Mouse (Mus musculus) limb, embryonic 14.5 days (tissue): ENCODE data around the gene Myt1l. TPM values are rescaled to one million over a fixed set of nuclear protein-coding genes. Genes with fewer than 3 reads are reported as not detected.

Experiments used
- ATAC-seq: fragments of 200-750 bp; cut with Nextera tagmentation; 2 replicates; pipeline ENCODE4 v1.8.0; 2017; ENCODE audit warnings: low read depth, moderate number of reproducible peaks, moderate TSS enrichment; ENCODE audit not compliant: low FRiP score
- DNase-seq: peaks from one replicate; pipeline ENCODE4 v3.0.0-alpha.2; 2015; ENCODE audit warnings: low spot score
- H3K27ac ChIP-seq: fragments of 300-500 bp; sonication (generic); replicated peaks from 2 replicates; pipeline ENCODE4 v1.5.1; 2014; ENCODE audit warnings: low read depth, mild to moderate bottlenecking, low read length, moderate library complexity, mixed read lengths
- H3K27me3 ChIP-seq: fragments of 300-500 bp; sonication (generic); 2 replicates; pipeline ENCODE4 v1.6.1; 2014; ENCODE audit warnings: low read length, mixed read lengths; ENCODE audit not compliant: control insufficient read depth, insufficient read depth
- H3K36me3 ChIP-seq: fragments of 300-500 bp; sonication (generic); 2 replicates; pipeline ENCODE4 v1.6.1; 2014; ENCODE audit warnings: mild to moderate bottlenecking, low read length, moderate library complexity, mixed read lengths; ENCODE audit not compliant: control insufficient read depth, insufficient read depth
- H3K4me1 ChIP-seq: fragments of 300-500 bp; sonication (generic); 2 replicates; pipeline ENCODE4 v1.6.1; 2014; ENCODE audit warnings: antibody characterized with exemption, low read length, mixed read lengths; ENCODE audit not compliant: control insufficient read depth, insufficient read depth
- H3K4me2 ChIP-seq: fragments of 300-500 bp; sonication (generic); replicated peaks from 2 replicates; pipeline ENCODE4 v1.6.1; 2014; ENCODE audit warnings: low read depth, mild to moderate bottlenecking, low read length, moderate library complexity; ENCODE audit not compliant: severe bottlenecking
- H3K4me3 ChIP-seq: fragments of 300-500 bp; sonication (generic); replicated peaks from 2 replicates; pipeline ENCODE4 v1.5.1; 2014; ENCODE audit warnings: low read length
- H3K9ac ChIP-seq: fragments of 300-500 bp; sonication (generic); 2 replicates; pipeline ENCODE4 v1.6.1; 2014; ENCODE audit warnings: mild to moderate bottlenecking, low read depth, low read length, moderate library complexity; ENCODE audit not compliant: severe bottlenecking
- H3K9me3 ChIP-seq: fragments of 300-500 bp; sonication (generic); 2 replicates; pipeline ENCODE4 v1.6.1; 2016; ENCODE audit warnings: low read length; ENCODE audit not compliant: control insufficient read depth
- POLR2A ChIP-seq: fragments of 200-500 bp; IDR thresholded peaks from 2 replicates; pipeline ENCODE4 v1.8.0; 2012; ENCODE audit warnings: inconsistent platforms, mild to moderate bottlenecking, moderate library complexity, borderline replicate concordance; ENCODE audit not compliant: insufficient read depth, insufficient read length; ENCODE audit errors: extremely low read depth
- WGBS: fragments of 180-500 bp; shearing (Covaris S2); extraction: QIAGEN DNeasy Blood & Tissue Kit; methylation state at CpG from one replicate; pipeline ENCODE4 v1.1.7; 2014; 5-methylcytosine and 5-hydroxymethylcytosine counted together
- polyA plus RNA-seq, 2 experiments: library from polyadenylated mRNA; depleted of rRNA in 1 of 2; stranded (reverse) in 1 of 2; unstranded in 1 of 2; fragments of >200 nt; fragmentation: Nextera tagmentation in 1 of 2; extraction: Ambion mirVana in 1 of 2; gene quantifications; 2 replicates each; pipeline versions ENCODE4 v1.2.1 to v1.2.3; 2012 to 2014

The Myt1l gene
- polyA plus RNA-seq, 2 experiments = 0.18 TPM; not detected in 1

GRCm38 (mm10) chr12:29627956-29628750, 100.0 kb downstream of the Myt1l start:
- Histone ChIP-seq H3K4me3 (no peak overlapping the region), H3K9me3 (no peaks in the 10 kb centered on the region), H3K27ac (no peak overlapping the region), H3K9ac (no peak overlapping the region), H3K36me3 (no peaks in the 10 kb centered on the region), H3K27me3 (no peaks in the 10 kb centered on the region), H3K4me2 (no peak overlapping the region), H3K4me1 (no peaks in the 10 kb centered on the region)
- no peak for TF ChIP-seq POLR2A
- 67% methylated on average over 15 of the region's 15 CpGs for WGBS
- ATAC-seq = no peak
- no peak for DNase-seq

DNA sequence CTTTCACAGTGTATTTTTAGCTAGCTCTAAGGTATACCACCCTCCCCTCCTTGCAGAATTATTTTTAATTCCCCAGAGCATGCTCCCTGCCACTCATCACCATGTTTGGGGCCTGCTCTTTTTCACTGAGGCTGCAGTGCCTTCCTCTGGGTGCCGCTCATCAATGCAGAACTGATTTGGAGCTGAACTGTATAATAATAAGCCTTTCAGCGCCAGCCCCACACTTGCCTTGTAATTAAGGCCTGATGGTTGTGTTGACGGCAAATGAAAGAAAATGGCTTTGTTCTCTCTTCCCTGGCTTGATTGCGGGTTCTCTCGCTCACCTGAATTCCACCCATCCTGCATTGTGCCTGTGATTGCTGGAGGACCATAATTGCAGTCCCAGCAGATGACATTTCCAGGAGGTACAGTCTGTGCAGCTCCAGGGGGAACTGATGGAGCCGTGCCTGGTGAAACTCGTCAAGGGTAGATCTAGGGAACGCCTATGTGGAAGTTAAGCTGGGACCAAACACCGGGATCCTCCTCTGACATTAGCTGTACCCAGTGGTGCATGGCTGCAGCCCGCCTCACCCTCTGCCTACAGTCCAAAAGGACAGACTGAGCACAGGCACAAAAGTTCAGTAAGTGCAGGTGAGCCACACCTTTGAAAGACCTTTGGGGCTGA, 101.8 kb downstream of the Myt1l start:
- H3K27ac ChIP-seq = no peak overlapping the region
- WGBS = 64% methylated on average over 10 of the region's 10 CpGs
- H3K4me2 ChIP-seq = no peak overlapping the region
- DNase-seq (no peak), ATAC-seq (no peak)
- H3K4me3 ChIP-seq = no peak overlapping the region
- no peak overlapping the region for H3K9ac ChIP-seq
- no peak for TF ChIP-seq POLR2A
- no peaks in the 10 kb centered on the region for H3K4me1 ChIP-seq
- H3K36me3 ChIP-seq = no peaks in the 10 kb centered on the region
- no peaks in the 10 kb centered on the region for H3K27me3 ChIP-seq
- H3K9me3 ChIP-seq = no peaks in the 10 kb centered on the region

GRCm38 (mm10) chr12:29634509-29634908, 106.3 kb downstream of the Myt1l start:
- Histone ChIP-seq H3K9me3 (no peaks in the 10 kb centered on the region), H3K9ac (no peak overlapping the region), H3K4me2 (no peak overlapping the region), H3K27me3 (no peaks in the 10 kb centered on the region), H3K4me1 (no peaks in the 10 kb centered on the region), H3K36me3 (no peaks in the 10 kb centered on the region), H3K27ac (no peak overlapping the region), H3K4me3 (no peak overlapping the region)
- DNase-seq (no peak), ATAC-seq (no peak)
- 87% methylated on average over 2 of the region's 2 CpGs for WGBS
- TF ChIP-seq POLR2A = no peak

DNA sequence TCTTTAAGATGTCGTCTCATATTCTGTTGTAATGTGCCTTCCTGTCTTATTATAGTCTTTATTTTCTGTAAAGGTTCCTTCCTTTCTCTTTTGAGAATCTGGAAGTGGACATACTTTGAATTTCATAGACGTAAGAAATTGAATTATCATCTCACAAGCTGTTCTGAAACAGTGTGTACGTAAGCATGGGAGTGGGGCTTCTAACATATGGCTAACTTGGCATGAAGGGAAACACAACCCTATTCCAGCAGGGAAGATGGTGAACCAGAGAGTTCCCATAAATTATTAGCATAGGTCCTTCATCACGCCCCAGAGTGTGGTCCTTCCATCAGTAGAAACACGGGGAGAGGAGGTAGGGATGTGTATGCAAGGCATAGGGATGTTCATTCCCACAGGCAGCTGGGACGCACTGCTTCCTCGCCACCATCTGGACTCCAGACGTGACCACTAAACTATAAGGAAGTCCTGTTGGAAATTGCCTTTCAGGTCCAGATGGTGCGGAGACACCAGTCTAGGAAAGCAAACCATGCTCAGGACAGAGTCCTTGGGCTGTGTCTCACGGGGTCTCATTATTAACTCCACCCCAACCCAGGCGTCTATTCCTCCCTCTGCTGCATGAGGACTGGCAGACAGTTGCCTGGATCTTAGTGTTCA, 111.5 kb downstream of the Myt1l start:
- no peaks in the 10 kb centered on the region for H3K9me3 ChIP-seq
- peaks cover 3% of the 10 kb centered on the region; the same call in 1 of the 2 replicates for H3K4me1 ChIP-seq
- no peak overlapping the region for H3K4me2 ChIP-seq
- TF ChIP-seq POLR2A = no peak
- no peak overlapping the region for H3K4me3 ChIP-seq
- no peaks in the 10 kb centered on the region for H3K27me3 ChIP-seq
- DNase-seq (no peak), ATAC-seq (no peak)
- no peak overlapping the region for H3K9ac ChIP-seq
- no peak overlapping the region for H3K27ac ChIP-seq
- WGBS = 29% methylated on average over 11 of the region's 11 CpGs
- no peaks in the 10 kb centered on the region for H3K36me3 ChIP-seq

DNA sequence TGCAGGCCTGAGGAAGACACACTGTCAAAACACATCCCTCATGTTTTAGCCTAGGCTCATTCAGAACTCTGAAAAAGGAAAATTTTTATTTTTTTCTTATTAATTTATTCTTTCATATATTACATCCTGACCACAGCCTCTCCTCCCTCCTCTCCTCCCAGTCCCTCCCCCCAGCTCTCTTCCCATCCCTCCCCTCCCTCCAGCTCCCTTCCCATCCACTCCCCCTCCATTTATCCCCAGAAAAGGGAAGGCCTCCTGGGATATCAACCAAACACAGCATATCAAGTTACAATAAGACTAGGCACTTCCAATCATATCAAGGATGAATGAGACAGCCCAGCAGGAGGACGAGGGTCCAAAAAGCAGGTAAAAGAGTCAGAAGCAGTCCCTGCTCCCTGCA, 112.0 kb downstream of the Myt1l start:
- H3K36me3 ChIP-seq = no peaks in the 10 kb centered on the region
- H3K4me1 ChIP-seq = peaks cover 3% of the 10 kb centered on the region; the same call in 1 of the 2 replicates
- H3K9me3 ChIP-seq = no peaks in the 10 kb centered on the region
- TF ChIP-seq POLR2A = no peak
- WGBS = 32% methylated on average over 1 of the region's 1 CpGs
- no peak overlapping the region for H3K4me2 ChIP-seq
- H3K9ac ChIP-seq = no peak overlapping the region
- DNase-seq (no peak), ATAC-seq (no peak)
- H3K4me3 ChIP-seq = no peak overlapping the region
- H3K27ac ChIP-seq = no peak overlapping the region
- no peaks in the 10 kb centered on the region for H3K27me3 ChIP-seq
